Mouse (Mus musculus) midbrain, embryonic 14.5 days (tissue): ENCODE data around the gene Cfdp1. TPM values are rescaled to one million over a fixed set of nuclear protein-coding genes. Genes with fewer than 3 reads are reported as not detected.

Experiments
- ATAC-seq: fragments of 200-750 bp; cut with Nextera tagmentation; 2 replicates; pipeline ENCODE4 v1.8.0; 2017; ENCODE audit warnings: moderate number of reproducible peaks, moderate library complexity; ENCODE audit not compliant: low FRiP score, low TSS enrichment
- DNase-seq: peaks from one replicate; pipeline ENCODE4 v3.0.0-alpha.2; 2015
- H3K27ac ChIP-seq: fragments of 300-500 bp; sonication (generic); replicated peaks from 2 replicates; pipeline ENCODE4 v1.5.1; 2014; ENCODE audit warnings: mild to moderate bottlenecking, low read depth, low read length, moderate library complexity
- H3K27me3 ChIP-seq: fragments of 300-500 bp; sonication (generic); 2 replicates; pipeline ENCODE4 v1.6.1; 2014; ENCODE audit warnings: low read length, control low read depth, mixed read lengths; ENCODE audit not compliant: control insufficient read depth, insufficient read depth
- H3K36me3 ChIP-seq: fragments of 300-500 bp; sonication (generic); 2 replicates; pipeline ENCODE4 v1.6.1; 2014; ENCODE audit warnings: low read length, control low read depth; ENCODE audit not compliant: control insufficient read depth, insufficient read depth
- H3K4me1 ChIP-seq: fragments of 300-500 bp; sonication (generic); 2 replicates; pipeline ENCODE4 v1.6.1; 2014; ENCODE audit warnings: mild to moderate bottlenecking, antibody characterized with exemption, low read length, control low read depth; ENCODE audit not compliant: control insufficient read depth, insufficient read depth
- H3K4me2 ChIP-seq: fragments of 300-500 bp; sonication (generic); 2 replicates; pipeline ENCODE4 v1.6.1; 2014; ENCODE audit warnings: mild to moderate bottlenecking, low read length, moderate library complexity
- H3K4me3 ChIP-seq: fragments of 300-500 bp; sonication (generic); replicated peaks from 2 replicates; pipeline ENCODE4 v1.5.1; 2014; ENCODE audit warnings: low read depth, low read length
- H3K9ac ChIP-seq: fragments of 300-500 bp; sonication (generic); replicated peaks from 2 replicates; pipeline ENCODE4 v1.6.1; 2014; ENCODE audit warnings: mild to moderate bottlenecking, low read length, moderate library complexity
- H3K9me3 ChIP-seq: fragments of 300-500 bp; sonication (generic); 2 replicates; pipeline ENCODE4 v1.6.1; 2016; ENCODE audit warnings: low read length, control low read depth, mixed read lengths; ENCODE audit not compliant: control insufficient read depth
- WGBS: fragments of 180-500 bp; shearing (Covaris S2); extraction: QIAGEN DNeasy Blood & Tissue Kit; methylation state at CpG from one replicate; pipeline ENCODE4 v1.1.7; 2014; 5-methylcytosine and 5-hydroxymethylcytosine counted together
- polyA plus RNA-seq: library from polyadenylated mRNA; unstranded; fragments of >200 nt; fragmentation: Nextera tagmentation; extraction: Ambion mirVana; gene quantifications from 2 replicates; pipeline ENCODE4 v1.2.1, GENCODE M21; 2014

The Cfdp1 gene
- polyA plus RNA-seq, 1 experiment from 2014 or later, result 167 TPM

- no peaks in the 10 kb centered on the region for H3K36me3 ChIP-seq
- peak overlapping the region; percentile 42 for H3K4me2 ChIP-seq
- ATAC-seq (peak; percentile 64), DNase-seq (peak; percentile 74)
- no peaks in the 10 kb centered on the region for H3K9me3 ChIP-seq
- no peaks in the 10 kb centered on the region for H3K27me3 ChIP-seq
- 12% methylated on average over 13 of the region's 13 CpGs for WGBS
- peak overlapping the region; percentile 38 for H3K9ac ChIP-seq
- peak overlapping the region; percentile 82 for H3K27ac ChIP-seq
- H3K4me3 ChIP-seq, result no peak overlapping the region
- H3K4me1 ChIP-seq, result peaks cover 33% of the 10 kb centered on the region
Observed at GRCm38 (mm10) chr8:111786701-111787588, 67.1 kb downstream of the Cfdp1 start.

- H3K9me3 ChIP-seq, result no peaks in the 10 kb centered on the region
- no peak overlapping the region for H3K27ac ChIP-seq
- DNase-seq, result no peak
- H3K36me3 ChIP-seq, result no peaks in the 10 kb centered on the region
- H3K27me3 ChIP-seq, result no peaks in the 10 kb centered on the region
- no peak overlapping the region for H3K4me3 ChIP-seq
- WGBS, result 83% methylated on average over 2 of the region's 2 CpGs
- no peak overlapping the region for H3K9ac ChIP-seq
- no peak overlapping the region for H3K4me2 ChIP-seq
- peaks cover 33% of the 10 kb centered on the region for H3K4me1 ChIP-seq
- no peak for ATAC-seq
Observed at GRCm38 (mm10) chr8:111786116-111786515, 68.0 kb downstream of the Cfdp1 start.

GRCm38 (mm10) chr8:111782671-111783394, 71.3 kb downstream of the Cfdp1 start:
- Histone ChIP-seq H3K4me3 (no peak overlapping the region), H3K36me3 (no peaks in the 10 kb centered on the region), H3K9ac (no peak overlapping the region), H3K27ac (peak overlapping the region; percentile 49), H3K27me3 (no peaks in the 10 kb centered on the region), H3K9me3 (no peaks in the 10 kb centered on the region), H3K4me2 (no peak overlapping the region), H3K4me1 (peaks cover 28% of the 10 kb centered on the region)
- no peak for ATAC-seq
- WGBS, result 47% methylated on average over 9 of the region's 9 CpGs
- peak; percentile 31 for DNase-seq

GRCm38 (mm10) chr8:111782161-111782560, 71.9 kb downstream of the Cfdp1 start:
- no peaks in the 10 kb centered on the region for H3K27me3 ChIP-seq
- 94% methylated on average over 2 of the region's 2 CpGs for WGBS

GRCm38 (mm10) chr8:111780697-111781424, 73.2 kb downstream of the Cfdp1 start:
- Histone ChIP-seq H3K4me1 (peaks cover 14% of the 10 kb centered on the region; the same call in 1 of the 2 replicates), H3K27ac (no peak overlapping the region), H3K9me3 (no peaks in the 10 kb centered on the region), H3K9ac (no peak overlapping the region), H3K4me2 (no peak overlapping the region), H3K4me3 (no peak overlapping the region), H3K36me3 (no peaks in the 10 kb centered on the region), H3K27me3 (no peaks in the 10 kb centered on the region)
- 88% methylated on average over 10 of the region's 10 CpGs for WGBS
- ATAC-seq (no peak), DNase-seq (no peak)

More at GRCm38 (mm10) chr8:111782161-111782560, 71.9 kb downstream of the Cfdp1 start:
- Histone ChIP-seq H3K36me3 (no peaks in the 10 kb centered on the region), H3K4me3 (no peak overlapping the region), H3K9ac (no peak overlapping the region), H3K4me1 (peaks cover 21% of the 10 kb centered on the region), H3K9me3 (no peaks in the 10 kb centered on the region), H3K27ac (no peak overlapping the region), H3K4me2 (no peak overlapping the region)
- no peak for ATAC-seq
- no peak for DNase-seq

GRCm38 (mm10) chr8:111779690-111780089, 74.4 kb downstream of the Cfdp1 start:
- H3K9ac ChIP-seq, result no peak overlapping the region
- H3K36me3 ChIP-seq, result no peaks in the 10 kb centered on the region
- H3K4me2 ChIP-seq, result no peak overlapping the region
- H3K4me3 ChIP-seq, result no peak overlapping the region
- ATAC-seq, result no peak
- DNase-seq, result no peak
- peaks cover 14% of the 10 kb centered on the region; the same call in 1 of the 2 replicates for H3K4me1 ChIP-seq
- no peak overlapping the region for H3K27ac ChIP-seq
- H3K9me3 ChIP-seq, result no peaks in the 10 kb centered on the region
- no peaks in the 10 kb centered on the region for H3K27me3 ChIP-seq
- 81% methylated on average over 7 of the region's 7 CpGs for WGBS

- H3K4me1 ChIP-seq, result peaks cover 14% of the 10 kb centered on the region; the same call in 1 of the 2 replicates
- H3K27me3 ChIP-seq, result no peaks in the 10 kb centered on the region
- H3K9ac ChIP-seq, result no peak overlapping the region
- H3K4me3 ChIP-seq, result no peak overlapping the region
- WGBS, result 60% methylated on average over 7 of the region's 7 CpGs
- DNase-seq, result peak; percentile 23
- H3K27ac ChIP-seq, result 0 out of 2 replicates have a peak overlapping the region, but pooled peaks have one; percentile 20
- no peak for ATAC-seq
- H3K36me3 ChIP-seq, result peaks cover 4% of the 10 kb centered on the region; the same call in 1 of the 2 replicates
- no peaks in the 10 kb centered on the region for H3K9me3 ChIP-seq
- H3K4me2 ChIP-seq, result no peak overlapping the region
Observed at GRCm38 (mm10) chr8:111778801-111779200, 75.3 kb downstream of the Cfdp1 start.

GRCm38 (mm10) chr8:111776492-111776891, 77.6 kb downstream of the Cfdp1 start:
- no peak for ATAC-seq
- H3K4me1 ChIP-seq, result peaks cover 5% of the 10 kb centered on the region; the same call in 1 of the 2 replicates
- no peak overlapping the region for H3K9ac ChIP-seq
- H3K27ac ChIP-seq, result no peak overlapping the region
- no peak for DNase-seq
- H3K27me3 ChIP-seq, result no peaks in the 10 kb centered on the region
- H3K36me3 ChIP-seq, result peaks cover 7% of the 10 kb centered on the region; the same call in 1 of the 2 replicates
- H3K4me2 ChIP-seq, result no peak overlapping the region
- WGBS, result 92% methylated on average over 4 of the region's 4 CpGs
- H3K4me3 ChIP-seq, result no peak overlapping the region
- no peaks in the 10 kb centered on the region for H3K9me3 ChIP-seq
